8 mouse cellular contexts compared by ENCODE assay signal in genomic region chr13:49058528-49058927, GRCm38 (mm10).
A peak's percentile ranks its signal among the peaks of the same experiment; 100 is the strongest.
DNase-seq lines count a peak whose midpoint lies in the region; ATAC-seq lines count a peak whose summit lies in the region.

No protein-coding gene starts in this region.

- peak; percentile 74 for ATAC-seq in granulocyte monocyte progenitor cell, adult 5-6 weeks (replicated peaks; ENCODE audit: poor library complexity, severe bottlenecking)
- ATAC-seq in megakaryocyte progenitor cell, adult 5-6 weeks (replicated peaks; ENCODE audit: poor library complexity), result peak; percentile 74

- DNase-seq in gastrocnemius, adult 18-20 months (ENCODE audit: low spot score), result peak; percentile 71
- DNase-seq in gastrocnemius, postnatal 4 days (ENCODE audit: low spot score in 2 of 2), result no peak
- DNase-seq in urinary bladder, adult 18-20 months (ENCODE audit: low spot score in 2 of 2), result peak; percentile 12 to 25
- DNase-seq in urinary bladder, postnatal 10 days (ENCODE audit: low spot score), result no peak
- no peak for DNase-seq in layer of hippocampus, postnatal 14 days (ENCODE audit: low spot score in 2 of 2)
- no peak for DNase-seq in thymus, postnatal 14 days

Comparison
In these comparisons a context has a peak if more than half of its experiments do, and no peak if none do; other contexts are left out.
1. DNase-seq: peak in gastrocnemius, adult 18-20 months (single experiment) and urinary bladder, adult 18-20 months (2 of 2); none in gastrocnemius, postnatal 4 days (0 of 2), urinary bladder, postnatal 10 days (single experiment), layer of hippocampus, postnatal 14 days (0 of 2) and thymus, postnatal 14 days (single experiment).